In genomic region chr11:58077270-58077669, GRCm38 (mm10) we compare ENCODE assay signal across 37 mouse cellular contexts. TPM values are rescaled to one million over a fixed set of nuclear protein-coding genes. Genes with fewer than 3 reads are reported as not detected.
"Had no signal": no experiment of that assay in that cellular context is flagged by ENCODE, and none has a peak within 500 bp of the region (broad histone marks: within the 10 kb centered on the region; RNA-seq: fewer than 3 reads in every experiment).

No protein-coding gene starts in this region.

- H3K27ac ChIP-seq: heart, adult 2 months; heart, embryonic 10.5 days; heart, embryonic 13.5 days; heart, embryonic 15.5 days; hindbrain, embryonic 10.5 days; hindbrain, embryonic 12.5 days; hindbrain, embryonic 13.5 days; hindbrain, embryonic 14.5 days; hindbrain, embryonic 15.5 days; hindbrain, postnatal 0 days; intestine, embryonic 15.5 days; layer of hippocampus, adult 2 months; left cerebral cortex, adult 2 months had no signal

- ATAC-seq: hindbrain, embryonic 16.5 days; hindbrain, postnatal 0 days; inflammation-experienced regulatory T-cells, adult 6 months; intestine, embryonic 15.5 days; intestine, embryonic 16.5 days; intestine, postnatal 0 days had no signal

- H3K9me3 ChIP-seq: heart, embryonic 10.5 days; heart, embryonic 13.5 days; heart, embryonic 15.5 days; hindbrain, embryonic 12.5 days; hindbrain, embryonic 13.5 days; hindbrain, embryonic 15.5 days; intestine, embryonic 15.5 days had no signal

- DNase-seq: heart, adult 18-20 months; heart, adult 2 months; heart, postnatal 10 days; heart, postnatal 14 days; heart, postnatal 36 days; heart, postnatal 4 days; kidney, adult 18-20 months; kidney, adult 2 months; kidney, adult 8-10 months; kidney, adult 9 months; kidney, postnatal 10 days; kidney, postnatal 4 days; layer of hippocampus, adult 9-11 months; layer of hippocampus, postnatal 36 days had no signal

- H3K4me3 ChIP-seq: heart, adult 2 months; heart, embryonic 10.5 days; heart, embryonic 12.5 days; heart, embryonic 13.5 days; heart, embryonic 15.5 days; hindbrain, embryonic 10.5 days; hindbrain, embryonic 12.5 days; hindbrain, embryonic 13.5 days; hindbrain, embryonic 15.5 days; intestine, embryonic 15.5 days; layer of hippocampus, adult 2 months; left cerebral cortex, adult 2 months had no signal

- H3K36me3 ChIP-seq: heart, embryonic 10.5 days; heart, embryonic 12.5 days; heart, embryonic 13.5 days; heart, embryonic 15.5 days; hindbrain, embryonic 10.5 days; hindbrain, embryonic 12.5 days; hindbrain, embryonic 13.5 days; hindbrain, embryonic 15.5 days; intestine, embryonic 15.5 days had no signal

- H3K9ac ChIP-seq: heart, embryonic 12.5 days; heart, embryonic 13.5 days; heart, embryonic 15.5 days; hindbrain, embryonic 12.5 days; hindbrain, embryonic 13.5 days; hindbrain, embryonic 14.5 days; hindbrain, embryonic 15.5 days; intestine, embryonic 15.5 days had no signal

- H3K4me1 ChIP-seq: heart, embryonic 10.5 days; heart, embryonic 12.5 days; heart, embryonic 13.5 days; heart, embryonic 15.5 days; hindbrain, embryonic 10.5 days; hindbrain, embryonic 12.5 days; hindbrain, embryonic 13.5 days; hindbrain, embryonic 15.5 days; intestine, embryonic 15.5 days had no signal

- H3K27me3 ChIP-seq: heart, embryonic 12.5 days; heart, embryonic 13.5 days; heart, embryonic 15.5 days; hindbrain, embryonic 12.5 days; hindbrain, embryonic 13.5 days; hindbrain, embryonic 15.5 days; intestine, embryonic 15.5 days had no signal

- H3K4me2 ChIP-seq: heart, embryonic 11.5 days; heart, embryonic 12.5 days; heart, embryonic 13.5 days; heart, embryonic 15.5 days; hindbrain, embryonic 12.5 days; hindbrain, embryonic 13.5 days; hindbrain, embryonic 14.5 days; hindbrain, embryonic 15.5 days; intestine, embryonic 15.5 days had no signal

RNA-seq across cellular contexts. Expression of gene Gm12248, which starts 15.7 kb away (rescaled TPM):
- polyA plus RNA-seq: heart, adult 2 months; heart, embryonic 10.5 days; heart, embryonic 11.5 days; heart, embryonic 12.5 days; heart, embryonic 13.5 days; heart, embryonic 14.5 days; heart, embryonic 15.5 days; heart, embryonic 16.5 days; heart, postnatal 0 days; hindbrain, embryonic 11.5 days; hindbrain, embryonic 14.5 days; hindbrain, postnatal 0 days; intestine, embryonic 14.5 days; intestine, embryonic 15.5 days; intestine, embryonic 16.5 days; intestine, postnatal 0 days had no signal
